Mouse (Mus musculus): Measurements from ENCODE around the gene C77080.
A peak's percentile ranks its signal among the peaks of the same experiment; 100 is the strongest.

Gene C77080

GRCm38 (mm10) chr4:129268698-129269097 is 7.5 kb upstream of the C77080 start:
- DNase-seq (ENCODE audit: low spot score in 2 of 2): no peak

- no peak for DNase-seq (ENCODE audit: low spot score in 2 of 2)
Observed at GRCm38 (mm10) chr4:129266821-129267220, 5.6 kb upstream of the C77080 start.

GRCm38 (mm10) chr4:129266191-129266590 is 5.0 kb upstream of the C77080 start:
- DNase-seq (ENCODE audit: low spot score in 2 of 2): no peak

DNA sequence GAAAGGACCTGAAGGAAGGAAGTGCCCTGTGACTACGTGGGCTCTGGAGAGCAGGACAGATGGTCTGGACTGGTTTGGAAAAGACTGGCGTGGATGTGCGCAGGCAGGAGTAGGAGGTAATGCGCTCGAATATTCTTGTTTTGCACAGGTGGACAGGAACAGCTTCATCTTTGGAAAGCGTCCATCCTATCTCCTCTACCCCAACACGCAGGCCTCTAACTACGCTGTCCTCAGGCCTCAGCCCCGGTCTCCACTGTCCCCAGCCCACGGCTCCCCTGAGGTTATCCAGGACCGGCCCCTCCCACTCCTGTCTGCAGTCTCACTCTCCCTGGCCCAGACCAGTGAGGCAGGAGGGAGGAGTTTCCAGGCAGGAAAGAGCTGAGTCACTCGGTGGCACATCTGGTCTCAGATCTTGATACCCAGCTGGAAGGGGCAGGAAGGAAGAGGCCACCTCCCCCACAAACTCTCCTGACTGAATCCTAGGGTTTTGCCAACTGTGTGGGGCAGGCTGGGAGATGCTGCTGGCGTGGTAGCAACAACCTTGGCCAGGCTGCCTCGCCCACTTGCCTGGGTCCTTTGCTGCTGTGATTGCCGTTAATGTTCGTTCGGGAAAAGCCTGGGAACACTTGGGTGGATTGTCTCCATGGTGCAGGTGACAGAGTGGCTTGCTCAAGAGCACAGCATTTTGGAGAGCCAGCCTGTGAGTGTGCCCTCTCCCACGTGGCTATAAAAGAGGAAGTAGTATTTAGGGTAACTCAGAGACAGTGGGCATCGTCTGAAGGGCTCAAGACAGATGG is 2.2 kb upstream of the C77080 start:
- DNase-seq (ENCODE audit: low spot score in 2 of 2): peak; percentile 40 to 65

DNA sequence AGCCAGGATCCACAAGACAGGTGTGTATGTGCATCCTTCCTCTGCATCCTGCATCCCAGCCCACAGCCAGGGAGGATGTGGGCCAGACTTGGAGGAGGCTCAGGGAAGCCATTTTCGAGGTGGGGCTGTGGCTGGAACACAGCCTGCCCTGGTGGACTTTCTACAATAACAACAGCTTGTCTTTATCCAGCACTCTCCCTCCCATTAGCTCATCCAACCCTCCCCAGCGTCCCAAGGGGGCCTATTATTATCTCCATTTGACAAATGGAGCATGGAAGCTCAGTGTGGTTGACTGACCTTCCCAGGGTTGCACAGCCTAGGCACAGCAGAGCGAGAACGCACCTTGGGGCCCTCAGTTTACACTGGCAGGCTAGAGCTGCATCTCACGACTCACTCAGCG is 526 bp downstream of the C77080 start:
- no peak for DNase-seq (ENCODE audit: low spot score in 2 of 2)

GRCm38 (mm10) chr4:129259101-129259500 is 2.1 kb downstream of the C77080 start:
- DNase-seq (ENCODE audit: low spot score in 2 of 2): no peak

DNA sequence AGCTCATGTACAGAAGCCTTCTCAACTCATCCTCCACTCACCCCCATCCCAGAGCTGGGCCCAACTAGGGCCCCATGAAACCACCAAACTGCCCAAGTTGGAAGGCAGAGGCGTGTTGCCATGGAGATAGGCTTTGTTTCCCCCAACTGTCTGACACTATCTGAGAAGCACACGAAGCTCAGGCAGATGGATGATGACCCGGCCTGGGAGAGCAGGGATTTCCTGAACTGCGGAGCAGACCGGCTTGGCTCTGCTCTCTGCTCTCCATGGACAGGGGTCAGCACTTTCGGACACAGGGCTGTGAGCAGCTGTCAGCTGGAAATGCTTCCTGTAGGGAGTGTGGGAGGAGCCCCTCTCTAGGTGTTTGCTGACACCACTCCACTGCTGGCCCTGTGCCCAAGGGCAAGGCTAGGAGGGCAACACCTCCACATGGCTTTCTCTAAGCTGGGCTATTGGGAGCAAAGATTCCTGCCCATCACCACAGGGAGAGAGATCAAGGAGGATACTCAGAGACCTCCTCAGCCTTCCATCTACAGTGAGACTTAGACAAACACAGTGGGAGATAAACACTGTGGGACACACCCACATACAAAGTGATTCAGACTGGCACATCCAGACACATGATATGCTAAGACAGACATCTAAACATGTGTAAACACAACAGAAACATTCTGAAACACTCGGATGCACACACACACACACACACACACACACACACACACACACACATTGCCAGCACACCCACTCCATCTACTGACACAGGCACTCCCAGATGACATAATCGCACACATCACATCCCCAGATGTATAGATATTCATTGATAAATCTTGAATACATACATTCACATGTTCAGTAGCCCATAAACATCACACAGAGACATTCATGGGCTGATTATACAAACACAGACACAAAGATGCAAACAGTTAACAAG is 4.5 kb downstream of the C77080 start:
- DNase-seq (ENCODE audit: low spot score in 2 of 2): no peak

DNA sequence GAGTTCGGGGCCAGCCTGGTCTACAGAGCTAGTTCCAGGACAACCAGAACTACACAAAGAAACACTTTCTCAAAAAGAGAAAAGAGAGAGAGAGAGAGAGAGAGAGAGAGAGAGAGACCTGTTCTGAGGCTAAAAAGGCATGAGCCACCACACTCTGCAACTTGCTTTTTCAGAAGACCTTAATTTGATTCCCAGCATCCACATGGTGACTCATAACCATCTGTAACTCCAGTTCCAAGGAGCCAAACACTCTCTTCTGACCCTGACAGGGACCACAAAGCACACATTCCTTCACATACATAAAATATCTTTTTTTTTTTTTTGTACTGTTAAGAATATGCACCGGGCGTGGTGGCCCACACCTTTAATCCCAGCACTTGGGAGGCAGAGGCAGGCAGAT is 6.6 kb downstream of the C77080 start:
- no peak for DNase-seq (ENCODE audit: low spot score in 2 of 2)

GRCm38 (mm10) chr4:129252492-129252891 is 8.7 kb downstream of the C77080 start:
- no peak for DNase-seq (ENCODE audit: low spot score in 2 of 2)

- no peak for DNase-seq (ENCODE audit: low spot score in 2 of 2)
Observed at GRCm38 (mm10) chr4:129251482-129252125, 9.6 kb downstream of the C77080 start.

GRCm38 (mm10) chr4:129250759-129251481 is 10.3 kb downstream of the C77080 start:
- no peak for DNase-seq (ENCODE audit: low spot score in 2 of 2)

GRCm38 (mm10) chr4:129249288-129249687 is 11.9 kb downstream of the C77080 start:
- no peak for DNase-seq (ENCODE audit: low spot score in 2 of 2)

- no peak for DNase-seq (ENCODE audit: low spot score in 2 of 2)
Observed at GRCm38 (mm10) chr4:129248243-129248767, 12.9 kb downstream of the C77080 start.

GRCm38 (mm10) chr4:129247381-129248242 is 13.6 kb downstream of the C77080 start:
- DNase-seq (ENCODE audit: low spot score in 2 of 2): no peak

DNA sequence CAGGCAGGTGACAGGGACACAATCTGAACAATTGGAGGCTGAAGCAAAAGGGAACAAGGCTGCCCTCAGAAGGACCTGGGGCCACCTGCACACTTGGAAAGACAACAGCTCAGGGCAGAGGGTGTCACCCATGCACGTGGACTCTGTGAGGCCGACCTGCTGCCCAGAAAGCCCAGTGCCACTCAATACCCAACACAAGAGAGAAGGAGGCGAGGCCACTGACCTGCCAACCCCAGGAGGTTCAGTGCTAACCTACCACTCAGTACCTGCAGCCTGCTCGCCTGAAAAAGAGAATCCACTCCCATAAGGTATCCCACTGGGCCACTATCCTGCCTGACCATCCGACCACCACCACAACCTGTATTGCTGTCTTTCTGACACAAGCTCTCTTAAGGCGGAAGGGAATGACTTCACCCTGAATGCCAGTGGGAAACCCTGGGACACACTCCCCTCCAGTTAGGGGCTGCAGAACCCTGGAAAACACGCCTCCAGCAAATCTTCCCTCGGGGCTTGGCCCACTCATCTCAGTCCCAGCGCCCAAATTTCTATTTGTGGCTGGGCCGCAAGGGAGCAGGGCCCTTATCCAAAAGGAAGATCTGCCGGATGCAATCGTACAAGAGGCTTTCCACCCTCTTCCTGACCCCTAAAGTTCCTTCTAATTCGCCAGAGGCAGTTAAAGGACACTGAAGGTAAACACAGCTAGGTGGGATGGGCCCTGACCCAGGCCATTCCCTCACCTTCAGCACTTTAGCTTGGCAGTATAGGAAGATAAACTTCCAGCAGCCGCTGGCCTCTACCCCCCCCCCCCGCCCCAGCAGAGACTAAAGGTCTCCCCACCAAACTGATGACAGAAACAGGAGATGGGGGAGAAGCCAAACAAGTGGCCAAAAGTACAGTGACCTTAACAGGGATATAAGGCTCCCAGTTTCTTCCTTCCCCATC is 14.6 kb downstream of the C77080 start:
- no peak for DNase-seq (ENCODE audit: low spot score in 2 of 2)

GRCm38 (mm10) chr4:129244802-129245201 is 16.4 kb downstream of the C77080 start:
- DNase-seq (ENCODE audit: low spot score in 2 of 2): no peak

- no peak for DNase-seq (ENCODE audit: low spot score in 2 of 2)
Observed at GRCm38 (mm10) chr4:129242761-129243160, 18.4 kb downstream of the C77080 start.

- DNase-seq (ENCODE audit: low spot score in 2 of 2): no peak
Observed at GRCm38 (mm10) chr4:129242327-129242726, 18.9 kb downstream of the C77080 start.

DNA sequence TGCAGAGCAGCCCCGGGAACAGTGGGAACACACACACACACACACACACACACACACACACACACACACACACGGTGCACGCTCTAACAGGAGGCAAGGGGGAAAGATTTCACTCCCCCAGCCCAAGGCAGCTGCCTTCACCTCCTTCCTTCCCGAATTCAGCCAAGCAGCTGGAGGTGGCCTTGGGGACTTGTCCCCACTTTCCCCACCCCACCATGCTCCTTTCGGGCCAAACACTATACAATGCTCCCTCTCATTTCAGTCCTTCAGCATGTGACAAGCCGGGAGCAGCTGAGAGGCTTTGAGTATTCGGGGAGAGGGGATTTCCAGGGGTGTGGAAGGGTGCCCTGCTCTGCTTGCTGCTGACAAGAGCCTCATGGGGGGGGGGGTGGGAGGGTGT is 19.3 kb downstream of the C77080 start:
- DNase-seq (ENCODE audit: low spot score in 2 of 2): no peak
